Mouse (Mus musculus) embryo, embryonic 10.5 days (tissue): ENCODE measurements at regions not wholly inside any gene's neighbourhood (a gene's known extent, or its start where the extent isn't known, plus 50 kb on each side); places are given as distances from the start of the nearest gene placed in this dataset.
A peak's percentile ranks its signal among the peaks of the same experiment; 100 is the strongest.

ENCODE experiments used
- DNase-seq: peaks from one replicate; pipeline ENCODE4 v3.0.0-alpha.2; 2015; ENCODE audit warnings: low spot score

DNA sequence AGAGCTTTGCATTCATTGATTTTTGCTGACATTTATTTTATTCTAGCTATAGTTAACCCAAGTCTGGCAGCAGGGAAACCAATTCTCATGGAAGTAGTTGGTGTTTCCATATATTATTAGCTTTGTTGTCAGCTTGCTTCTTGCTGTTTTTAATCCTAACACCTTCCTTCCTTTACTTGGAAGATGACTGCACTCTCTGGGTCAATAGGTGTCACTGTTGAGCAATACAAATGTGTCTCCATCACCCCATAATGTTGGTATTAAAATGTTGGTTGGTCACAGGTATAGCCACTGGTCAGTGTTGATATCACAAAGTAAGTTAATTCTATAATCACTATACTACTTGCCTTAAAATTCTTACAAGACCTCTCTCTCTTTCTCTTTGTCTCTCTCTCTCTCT lies 477.9 kb upstream of the A1bg start:
- DNase-seq, result peak; percentile 42

DNA sequence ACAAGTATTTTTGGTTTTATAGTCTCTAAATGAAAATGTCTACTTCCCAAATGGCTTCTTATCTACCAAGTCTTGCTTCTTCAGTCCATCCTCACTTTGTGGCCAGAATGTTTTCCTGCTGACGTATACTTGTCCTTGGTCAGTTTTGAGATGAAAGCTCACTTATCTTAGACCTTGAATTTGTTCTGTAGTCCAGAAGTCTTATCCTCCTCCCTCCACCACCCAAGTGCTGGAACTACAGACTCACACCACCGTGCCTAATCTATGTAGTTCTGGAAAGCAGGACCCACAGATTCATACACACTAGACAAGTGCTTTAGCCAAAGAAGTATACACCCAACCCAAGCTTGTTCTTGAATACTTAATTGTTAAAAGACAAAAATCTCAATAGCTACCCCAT lies 477.2 kb upstream of the A1bg start:
- DNase-seq, result no peak

DNA sequence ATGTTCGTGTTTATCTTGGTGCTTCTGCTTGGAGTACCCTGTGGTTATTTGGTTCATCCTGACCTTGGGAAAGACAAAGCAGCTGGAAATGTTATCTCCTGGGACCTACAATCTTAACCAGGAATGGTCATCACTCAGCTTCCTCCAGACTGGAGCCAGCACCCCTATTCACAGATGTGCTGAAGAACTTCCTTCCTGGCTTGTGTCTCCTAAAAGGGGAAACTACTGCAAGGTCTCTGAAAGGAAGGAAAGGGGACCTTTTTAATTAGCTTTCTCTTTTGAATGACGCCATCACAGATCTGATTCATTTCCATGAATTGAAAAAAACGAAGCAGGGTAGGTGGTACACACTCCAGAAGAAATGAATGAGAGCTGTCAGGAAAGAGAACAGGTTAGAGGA lies 476.0 kb upstream of the A1bg start:
- DNase-seq, result no peak

DNA sequence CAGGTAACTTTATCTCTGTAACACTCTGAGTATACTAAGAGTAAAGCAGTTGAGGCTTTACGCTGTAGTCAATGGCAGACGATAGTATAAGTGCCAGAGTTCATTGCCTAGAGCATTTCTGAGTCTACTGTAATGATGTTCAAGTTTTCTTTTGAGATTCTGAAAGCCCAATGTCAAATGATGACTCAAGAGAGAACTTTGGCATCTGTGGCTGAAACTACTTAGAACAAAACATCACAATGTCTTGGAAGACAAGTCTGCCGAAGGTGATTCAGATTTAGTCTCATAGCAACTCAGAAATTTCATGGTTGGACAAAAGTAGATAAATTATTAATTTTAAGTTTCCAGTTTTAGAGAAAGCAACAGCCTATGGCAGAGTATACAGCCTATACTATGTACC lies 474.2 kb upstream of the A1bg start:
- DNase-seq, result no peak

GRCm38 (mm10) chr15:61395296-61395826 lies 472.5 kb upstream of the A1bg start:
- peak; percentile 66 for DNase-seq

GRCm38 (mm10) chr15:61380666-61381065 lies 457.9 kb upstream of the A1bg start:
- DNase-seq, result no peak

DNA sequence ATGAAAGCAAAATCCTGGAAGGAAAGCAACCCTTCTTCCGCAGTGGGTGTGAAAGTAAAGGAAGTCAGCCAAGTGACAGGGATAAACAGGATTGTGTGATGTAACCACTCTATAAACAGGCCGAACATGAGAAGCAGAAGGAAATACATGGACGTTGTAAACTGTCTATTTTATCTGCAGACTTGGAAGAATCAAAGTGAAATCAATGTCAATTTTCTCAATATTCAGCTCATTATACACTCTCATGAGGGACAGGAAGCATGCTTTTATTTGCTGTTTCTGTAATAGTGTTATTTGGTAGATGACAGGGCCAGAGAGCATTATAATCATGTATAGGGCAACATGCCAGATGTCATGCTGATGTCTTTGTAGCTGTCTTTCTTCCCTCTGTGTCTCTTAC lies 443.5 kb upstream of the A1bg start:
- DNase-seq, result no peak

DNA sequence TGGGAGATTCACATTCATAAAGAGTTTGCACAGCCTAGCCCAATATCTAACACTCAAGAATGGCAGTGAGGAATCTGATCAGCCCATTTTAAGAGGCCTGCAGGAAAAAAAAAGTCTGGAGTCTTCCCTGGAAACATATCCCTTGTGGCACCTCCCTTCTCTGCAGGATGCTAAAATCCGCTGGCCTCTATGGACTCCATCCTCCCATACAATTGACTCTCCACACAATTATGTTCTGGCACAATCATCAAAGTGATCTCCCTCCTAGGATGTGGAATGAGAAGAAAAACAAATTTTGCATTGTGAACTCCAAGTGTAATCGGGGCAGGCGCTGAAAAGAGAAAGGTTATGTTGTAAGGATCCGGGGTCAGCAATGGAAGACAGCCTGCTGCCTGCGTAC lies 442.7 kb upstream of the A1bg start:
- no peak for DNase-seq

DNA sequence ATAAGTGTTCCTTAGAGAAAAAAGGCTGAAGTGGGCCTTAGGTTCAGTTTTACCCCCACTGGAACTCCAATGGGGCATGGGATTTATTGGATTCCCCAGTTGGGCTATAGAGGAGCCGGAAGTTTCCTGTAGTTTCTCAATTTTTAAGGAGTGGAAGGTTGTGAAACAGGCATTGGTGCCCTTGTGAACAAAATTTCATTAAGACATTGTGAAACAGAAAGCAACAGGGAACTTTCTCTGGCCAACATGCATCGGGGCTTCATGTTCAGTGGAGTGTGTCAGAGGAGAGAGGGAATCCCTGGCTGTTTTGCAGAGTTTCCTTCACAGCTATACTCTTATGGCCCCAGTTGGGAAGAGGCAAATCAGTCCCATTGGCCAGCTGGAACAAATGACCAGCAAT lies 441.6 kb upstream of the A1bg start:
- no peak for DNase-seq

DNA sequence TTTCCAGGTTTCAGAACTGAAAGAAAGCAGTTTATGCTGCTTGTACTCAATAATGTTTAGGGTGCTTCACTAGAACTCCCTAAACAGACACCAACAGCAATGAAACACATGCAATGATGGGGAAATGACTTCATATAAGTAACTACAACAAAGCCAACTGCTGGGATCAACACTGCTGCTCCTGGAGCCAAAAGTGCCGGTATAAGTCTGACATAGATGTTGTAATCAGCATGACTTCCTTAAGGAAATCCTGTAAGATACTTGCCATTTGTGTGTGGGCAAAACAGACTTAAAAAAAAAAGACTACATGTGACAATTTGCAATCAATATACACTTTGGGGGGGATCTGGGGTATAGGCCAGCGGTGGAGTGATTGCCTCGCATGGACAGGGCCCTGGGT lies 438.4 kb upstream of the A1bg start:
- no peak for DNase-seq

DNA sequence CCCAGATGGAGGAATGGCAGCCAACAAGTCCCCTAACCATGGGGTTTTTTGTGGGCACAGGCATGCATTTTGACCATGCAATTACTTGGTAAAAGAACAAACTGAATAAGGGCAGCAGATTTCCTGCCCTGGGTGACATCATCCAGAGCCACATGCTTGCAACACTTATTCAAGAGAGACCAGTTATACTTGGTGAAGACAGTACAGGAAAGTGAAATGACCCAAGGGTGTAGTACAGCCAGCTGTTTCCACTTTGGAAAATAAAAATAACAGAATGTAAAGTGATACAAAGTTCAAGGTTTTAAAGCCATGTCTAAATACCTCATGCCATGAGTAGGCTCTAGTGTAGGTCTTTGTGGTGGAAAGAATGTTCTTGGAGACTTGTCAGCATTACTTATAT lies 432.5 kb upstream of the A1bg start:
- no peak for DNase-seq

DNA sequence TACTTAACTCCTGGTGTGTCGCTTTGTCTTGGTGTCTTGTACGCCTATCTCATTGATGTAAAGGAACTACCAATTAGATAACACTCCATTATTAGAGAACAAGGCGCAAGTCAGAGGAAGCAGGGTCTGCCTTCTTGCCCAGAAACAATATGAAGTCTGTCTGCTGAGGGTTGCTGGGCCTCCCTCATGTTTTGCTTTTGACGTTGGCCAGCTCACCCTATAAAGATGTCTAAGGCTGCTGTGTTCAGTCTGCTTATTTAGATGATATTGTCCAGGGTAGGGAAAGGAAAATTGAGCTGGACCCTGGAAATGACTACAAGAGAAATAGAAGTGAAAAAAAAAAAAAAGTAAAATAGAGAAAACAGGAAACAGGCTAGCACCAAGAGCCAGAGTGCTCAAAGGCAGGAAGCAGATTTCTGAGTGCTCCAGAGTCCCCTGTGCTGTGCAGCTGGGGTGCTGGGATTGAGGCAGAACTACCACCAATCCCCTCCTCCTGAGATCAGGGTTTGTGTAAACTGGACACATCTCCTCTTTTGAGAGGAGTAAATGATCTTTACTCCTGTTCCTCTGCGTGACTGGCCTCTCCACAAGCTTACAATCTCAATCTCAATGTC lies 429.0 kb upstream of the A1bg start:
- DNase-seq, result no peak

DNA sequence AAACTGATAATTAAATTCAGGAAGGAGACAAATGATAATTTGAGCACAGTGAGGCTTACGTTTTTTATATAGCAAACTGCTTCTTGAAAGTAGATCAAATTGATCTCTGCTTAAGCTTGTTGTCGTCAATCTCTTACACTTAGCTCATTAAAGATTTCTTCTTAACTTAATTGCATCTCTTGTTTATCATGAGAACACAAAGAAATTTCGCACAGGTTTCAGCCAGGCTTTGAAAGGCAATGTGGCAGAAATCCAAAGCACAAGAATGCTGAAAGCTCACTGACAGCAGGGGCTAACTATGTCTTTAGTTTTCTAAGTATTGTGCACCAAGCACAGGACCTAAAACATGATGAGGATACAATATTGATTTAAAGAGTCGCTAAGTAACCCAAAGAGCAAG lies 422.3 kb upstream of the A1bg start:
- no peak for DNase-seq

- no peak for DNase-seq
These were observed 419.8 kb upstream of the A1bg start for GRCm38 (mm10) chr15:61342618-61343017.

DNA sequence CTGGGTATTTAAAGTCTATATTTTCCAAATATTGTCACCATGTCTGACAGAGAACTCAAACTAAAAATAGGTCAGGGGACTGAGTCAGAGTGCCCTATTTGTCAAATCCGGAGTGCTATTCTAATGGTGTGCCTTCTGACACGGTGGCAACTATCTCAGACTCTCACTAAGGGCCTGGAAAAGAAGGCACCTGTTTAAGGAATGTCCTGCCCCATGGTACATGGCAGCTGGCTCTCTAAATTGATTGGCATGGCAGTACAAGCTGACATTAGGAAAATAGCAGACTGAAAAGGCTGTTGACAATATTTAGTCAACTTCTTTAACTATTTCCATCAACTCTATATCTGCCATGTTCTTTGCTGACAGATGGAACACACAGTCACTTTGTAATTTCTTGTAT lies 405.1 kb upstream of the A1bg start:
- DNase-seq, result no peak

DNA sequence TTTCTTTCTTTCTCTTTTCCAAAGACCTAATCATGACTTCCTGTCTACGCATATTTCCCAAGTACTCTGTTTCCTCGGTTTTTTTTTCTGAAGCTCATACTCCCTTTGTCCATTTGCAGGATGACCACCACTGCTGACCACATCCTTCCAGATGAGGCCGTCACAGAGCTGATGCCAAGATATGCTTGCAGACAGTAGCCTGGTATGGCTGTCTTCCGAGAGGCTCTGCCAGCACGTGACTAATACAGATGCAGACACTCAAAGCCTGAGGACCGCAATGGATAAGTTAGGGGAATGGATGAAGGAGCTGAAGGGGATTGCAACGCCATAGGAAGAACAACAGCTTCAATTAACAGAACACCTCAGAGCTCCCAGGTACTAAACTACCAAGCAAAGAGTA lies 399.4 kb upstream of the A1bg start:
- no peak for DNase-seq

- no peak for DNase-seq
These were observed 386.8 kb upstream of the A1bg start for GRCm38 (mm10) chr15:61309452-61310165.

DNA sequence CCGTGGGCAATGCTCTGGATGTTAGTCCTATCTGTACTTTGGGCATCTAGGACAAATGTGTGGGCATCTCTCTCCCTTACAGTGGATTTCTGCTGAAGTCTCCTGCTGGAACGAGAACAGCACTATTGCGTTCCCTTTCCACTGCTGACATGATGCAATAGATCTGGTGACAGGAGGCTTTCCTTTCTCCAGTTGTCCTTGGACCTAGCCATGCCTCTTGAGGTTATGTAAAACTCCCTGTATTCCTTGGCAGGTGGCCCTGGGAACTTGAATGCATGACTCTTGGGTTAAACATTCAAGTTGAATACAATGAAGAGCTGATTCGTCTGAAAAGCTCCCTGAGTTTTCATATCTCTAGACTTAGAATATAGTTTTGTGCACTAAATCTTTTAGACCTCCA lies 386.1 kb upstream of the A1bg start:
- no peak for DNase-seq

GRCm38 (mm10) chr15:61304546-61304945 lies 381.7 kb upstream of the A1bg start:
- DNase-seq, result no peak

DNA sequence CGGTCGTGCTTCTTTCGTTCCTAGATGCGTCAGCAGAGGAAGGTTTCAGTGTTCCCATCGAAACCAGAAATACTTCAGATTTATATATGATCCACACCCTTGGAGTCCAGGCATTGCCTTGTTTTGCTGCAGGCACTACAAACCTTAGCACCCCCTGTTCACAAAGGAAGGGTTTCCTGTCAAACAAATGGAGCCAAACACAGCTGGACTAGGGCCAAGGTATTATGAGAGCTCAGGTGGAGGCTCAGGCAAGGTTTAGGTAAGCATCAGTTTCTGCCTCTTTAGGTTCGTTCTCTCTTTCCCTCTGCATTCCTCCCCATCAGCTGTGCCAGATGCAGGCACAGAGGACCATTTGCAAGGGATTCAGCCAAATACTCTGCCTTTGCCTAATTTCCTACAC lies 377.0 kb upstream of the A1bg start:
- no peak for DNase-seq

GRCm38 (mm10) chr15:61297447-61298208 lies 374.8 kb upstream of the A1bg start:
- DNase-seq, result no peak

- DNase-seq, result no peak
These were observed 371.8 kb upstream of the A1bg start for GRCm38 (mm10) chr15:61294616-61295015.

- DNase-seq, result no peak
These were observed 371.3 kb upstream of the A1bg start for GRCm38 (mm10) chr15:61294131-61294530.
